Mouse (Mus musculus): ENCODE measurements around the gene Dmp1.

Dmp1 gene

DNA sequence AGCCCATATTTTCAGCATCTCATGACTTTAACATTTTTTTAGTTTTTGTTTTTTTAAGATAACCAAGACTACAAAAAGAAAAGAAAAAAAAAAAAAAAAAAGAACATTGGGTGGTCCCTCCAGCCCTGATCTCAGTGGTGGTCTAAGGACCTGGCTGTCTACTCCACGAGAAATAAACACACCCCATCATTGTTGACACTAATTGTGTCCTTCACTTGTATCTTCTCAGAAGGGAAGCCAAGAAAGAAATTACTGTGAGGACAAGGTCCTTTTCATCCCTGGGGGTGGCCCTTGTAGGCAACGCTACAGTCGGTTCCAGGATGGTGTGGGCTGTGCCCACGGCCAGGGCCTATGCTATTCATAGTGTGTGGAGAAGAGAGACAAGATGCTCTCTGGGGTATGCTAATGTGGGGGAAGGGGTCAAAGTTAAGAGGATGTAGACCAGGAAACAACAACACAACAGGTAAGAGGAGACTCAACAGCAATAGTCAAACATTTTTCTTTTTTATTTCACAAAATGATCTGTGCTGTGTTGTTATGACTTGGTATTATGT is 59.6 kb downstream of the Dmp1 start:
- DNase-seq (ENCODE audit: low read depth, low spot score): no peak

DNA sequence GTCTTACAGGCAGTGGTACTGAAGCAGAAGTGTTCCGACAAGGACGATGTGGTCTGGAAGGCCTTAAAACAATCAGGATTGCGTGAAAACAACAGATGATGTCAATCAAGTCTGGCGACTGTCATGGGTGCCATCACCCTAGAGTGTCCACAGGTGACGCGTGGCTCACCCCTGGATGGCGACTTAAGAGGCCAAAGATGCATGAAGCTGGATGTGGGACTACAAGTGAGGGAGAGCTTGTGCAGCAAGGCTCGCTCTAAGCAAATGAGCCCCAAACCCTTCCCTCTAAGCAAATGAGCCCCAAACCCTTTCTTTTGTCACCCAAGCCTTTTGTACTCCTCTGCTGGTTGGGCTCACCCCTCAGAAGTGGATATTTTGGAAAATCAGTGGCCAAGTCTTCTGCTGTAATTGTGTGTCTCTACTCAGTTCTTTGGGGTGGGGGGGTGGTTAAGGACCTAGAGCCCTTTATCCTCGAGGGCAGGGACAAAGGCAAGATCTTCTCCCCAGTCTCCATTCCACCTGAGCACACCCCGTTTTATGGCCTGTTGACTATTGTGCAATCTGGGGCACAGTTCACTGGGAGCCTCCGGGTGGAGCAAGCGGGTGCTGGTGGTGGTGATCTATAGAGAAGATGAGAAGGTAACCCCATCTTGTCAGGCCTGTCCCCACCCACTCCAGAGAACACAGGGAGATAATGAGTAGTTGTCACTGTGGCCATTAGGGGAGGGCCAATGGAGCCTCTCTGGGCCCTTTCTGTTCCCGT is 60.8 kb downstream of the Dmp1 start:
- DNase-seq (ENCODE audit: low read depth, low spot score): no peak

Measured in ZHBTc4 (cell line).